Mouse (Mus musculus) gastrocnemius, adult 18-20 months (tissue): ENCODE data around the gene Tmem259. TPM values are rescaled to one million over a fixed set of nuclear protein-coding genes. Genes with fewer than 3 reads are reported as not detected.

Experiments used
- DNase-seq: peaks from one replicate; pipeline ENCODE4 v3.0.0; 2021; ENCODE audit warnings: low spot score
- long read RNA-seq, 2 experiments: library from polyadenylated mRNA; stranded (forward); transcript quantifications; one replicate each; pipeline ENCODE4 v2.0.0; 2021
- total RNA-seq, 2 experiments: library from RNA; stranded (reverse); gene quantifications; 2 replicates each; pipeline ENCODE4 v1.2.3; 2021

Gene Tmem259
- 10 to 100 TPM; 68.7 to 84.2 TPM for total RNA-seq
- long read RNA-seq, experiment 1, transcript Tmem259-201 (11 exons, 2,225 nt) = major isoform, 26 of 39 reads
- long read RNA-seq, experiment 1, partial matches to known transcripts = 6 of 39 reads
- long read RNA-seq, experiment 1, other reads (novel, unspliced or antisense) = 6 of 39 reads
- long read RNA-seq, experiment 2, transcript Tmem259-201 (11 exons, 2,225 nt) = major isoform, 24 of 50 reads
- long read RNA-seq, experiment 2, partial matches to known transcripts = 9 of 50 reads
- long read RNA-seq, experiment 2, other reads (novel, unspliced or antisense) = 15 of 50 reads

DNA sequence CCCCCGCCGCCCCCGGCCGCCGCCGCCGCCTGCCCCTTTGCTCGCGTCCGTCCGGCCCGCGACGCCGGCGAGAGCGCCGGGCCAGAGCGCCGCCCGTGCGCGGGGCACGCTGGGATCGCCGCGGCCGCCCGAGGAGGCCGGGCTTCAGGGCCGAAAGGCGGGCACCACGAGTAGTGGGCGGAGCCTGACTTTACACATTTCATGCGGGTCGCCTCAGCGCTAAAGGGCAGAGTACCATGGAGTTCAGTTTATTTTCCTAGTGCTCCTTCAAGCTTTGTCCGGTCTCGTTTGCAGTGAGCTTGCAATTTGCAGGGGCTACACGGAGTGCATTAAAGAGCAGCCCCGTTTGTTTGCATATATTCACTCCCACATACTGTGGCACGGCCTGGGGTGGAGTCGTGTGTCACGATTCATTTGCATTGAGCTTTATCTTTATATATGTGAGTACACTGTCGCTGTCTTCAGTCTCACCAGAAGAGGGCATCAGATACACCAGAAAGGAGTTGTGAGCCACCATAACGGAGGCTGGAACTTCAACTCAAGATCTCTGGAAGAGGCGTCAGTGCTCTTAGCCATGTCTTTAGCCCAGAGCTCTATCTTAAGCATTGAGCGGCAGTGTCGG is at the start of gene Tmem259:
Gene Tmem259 (minus strand): TSS at position 136 of the 622 bp plus-strand sequence.
- peak; percentile 85 for DNase-seq

- no peak for DNase-seq
Measured at GRCm38 (mm10) chr10:80032799-80033480, 48.8 kb upstream of the Tmem259 start.

- DNase-seq = no peak
Measured at GRCm38 (mm10) chr10:80030736-80031135, 46.6 kb upstream of the Tmem259 start.

GRCm38 (mm10) chr10:80030191-80030590 is 46.1 kb upstream of the Tmem259 start:
- no peak for DNase-seq

DNA sequence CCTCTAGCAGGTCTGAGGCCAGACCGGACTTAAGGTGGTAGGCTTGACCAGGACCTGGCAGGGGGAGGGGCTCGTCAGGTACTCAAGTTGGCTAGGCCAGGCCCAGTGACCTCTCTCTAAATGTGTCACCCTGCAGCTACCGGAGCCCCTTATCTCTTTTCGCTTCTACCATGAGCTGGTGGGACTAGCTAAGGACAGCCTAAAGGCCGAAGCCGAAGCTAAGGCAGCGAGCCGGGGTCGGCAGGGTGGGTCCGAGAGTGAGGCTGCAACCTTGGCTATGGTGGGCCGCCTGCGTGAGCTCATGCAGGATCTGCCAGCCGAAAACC is 44.4 kb upstream of the Tmem259 start:
- no peak for DNase-seq

DNA sequence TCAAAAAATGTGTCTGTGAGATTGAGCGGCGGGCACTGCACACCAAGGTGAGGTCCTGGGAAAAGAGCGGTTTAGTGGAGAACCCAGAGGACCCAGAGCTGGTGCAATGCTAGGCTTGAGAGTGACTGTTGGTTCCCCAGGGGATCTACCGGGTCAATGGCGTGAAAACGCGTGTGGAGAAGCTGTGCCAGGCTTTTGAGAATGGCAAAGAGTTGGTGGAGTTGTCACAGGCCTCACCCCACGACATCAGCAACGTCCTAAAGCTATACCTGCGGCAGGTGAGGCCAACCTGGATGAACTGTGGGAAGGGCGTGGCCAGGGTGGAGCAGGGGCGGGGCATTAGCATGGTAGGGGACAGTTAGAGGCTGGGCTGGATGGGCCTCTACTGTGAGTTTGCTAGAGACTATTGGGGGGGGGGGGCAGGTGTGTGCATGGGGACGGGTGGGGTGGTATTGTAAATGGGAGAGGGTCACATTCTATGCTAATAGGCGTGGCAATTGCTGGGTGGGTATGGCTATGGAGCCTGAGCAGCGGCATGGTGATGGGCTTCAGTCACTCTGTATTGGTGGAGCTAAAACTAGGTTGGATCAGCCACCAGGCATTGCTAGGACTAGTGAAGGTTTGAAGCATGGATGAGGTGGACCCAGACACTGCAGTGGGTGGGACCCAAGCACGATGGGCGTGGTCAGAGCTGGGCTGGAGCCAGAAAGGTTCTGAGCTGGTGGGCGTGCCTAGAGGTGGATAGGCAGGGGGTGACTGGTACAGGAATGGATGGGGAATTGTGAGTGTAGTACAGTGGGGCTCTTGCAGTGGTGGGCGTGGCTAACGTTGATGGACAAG is 43.8 kb upstream of the Tmem259 start:
- no peak for DNase-seq

DNA sequence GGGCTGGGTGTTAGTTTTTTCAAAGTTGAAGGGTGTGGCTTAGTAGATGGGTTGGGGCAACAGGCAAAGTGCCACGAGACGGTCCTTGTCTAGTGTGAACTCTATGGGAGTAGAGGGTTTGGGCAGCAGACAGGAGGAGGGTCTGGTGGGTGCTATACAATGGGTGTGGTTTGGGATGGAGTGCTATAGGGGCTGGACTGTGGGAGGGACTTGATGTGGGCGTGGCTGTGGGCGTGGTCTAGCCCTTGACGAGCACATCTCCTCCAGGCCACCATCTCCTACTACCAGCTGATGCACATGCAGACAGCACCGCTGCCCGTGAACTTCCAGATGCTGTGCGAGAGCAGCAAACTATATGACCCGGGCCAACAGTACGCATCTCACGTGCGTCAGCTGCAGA is 41.8 kb upstream of the Tmem259 start:
- no peak for DNase-seq

- no peak for DNase-seq
Measured at GRCm38 (mm10) chr10:80025463-80025862, 41.3 kb upstream of the Tmem259 start.

GRCm38 (mm10) chr10:80025044-80025347 is 40.9 kb upstream of the Tmem259 start:
- DNase-seq = no peak

DNA sequence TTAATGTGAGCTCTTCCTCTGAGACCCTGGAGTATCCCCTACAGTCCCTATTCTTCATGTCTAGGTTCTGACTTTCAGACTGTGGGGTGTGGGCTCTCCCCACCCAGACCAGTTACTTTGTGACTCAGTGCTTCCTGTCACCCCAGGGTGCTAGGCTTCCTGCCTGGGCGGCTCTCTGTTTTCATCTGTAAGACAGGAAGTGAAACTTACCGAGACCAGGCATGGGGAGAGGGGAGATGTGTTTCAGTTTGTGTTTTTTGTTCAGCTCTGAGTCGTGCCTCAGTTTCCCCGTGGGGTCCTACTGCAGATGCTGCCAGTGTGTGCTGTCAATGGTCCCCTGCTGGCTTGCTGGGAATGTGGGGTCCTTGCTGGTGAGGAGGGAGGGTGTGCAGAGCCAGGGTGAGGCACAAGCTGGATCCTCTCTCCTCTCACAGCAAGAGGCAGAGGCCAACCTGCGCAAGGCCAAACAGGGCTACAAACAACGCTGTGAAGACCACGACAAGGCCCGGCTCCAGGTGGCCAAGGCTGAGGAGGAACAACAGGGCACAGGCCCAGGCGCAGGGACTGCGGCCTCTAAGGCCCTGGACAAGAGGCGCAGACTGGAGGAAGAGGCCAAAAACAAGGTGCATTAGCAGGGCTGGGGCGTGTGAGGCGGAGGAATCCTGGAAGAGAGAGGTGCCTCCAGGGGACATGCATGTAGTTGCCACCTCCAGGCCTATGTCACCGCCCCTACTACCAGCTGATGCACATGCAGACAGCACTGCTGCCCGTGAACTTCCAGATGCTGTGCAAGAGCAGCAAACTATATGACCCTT is 40.3 kb upstream of the Tmem259 start:
- DNase-seq = no peak

DNA sequence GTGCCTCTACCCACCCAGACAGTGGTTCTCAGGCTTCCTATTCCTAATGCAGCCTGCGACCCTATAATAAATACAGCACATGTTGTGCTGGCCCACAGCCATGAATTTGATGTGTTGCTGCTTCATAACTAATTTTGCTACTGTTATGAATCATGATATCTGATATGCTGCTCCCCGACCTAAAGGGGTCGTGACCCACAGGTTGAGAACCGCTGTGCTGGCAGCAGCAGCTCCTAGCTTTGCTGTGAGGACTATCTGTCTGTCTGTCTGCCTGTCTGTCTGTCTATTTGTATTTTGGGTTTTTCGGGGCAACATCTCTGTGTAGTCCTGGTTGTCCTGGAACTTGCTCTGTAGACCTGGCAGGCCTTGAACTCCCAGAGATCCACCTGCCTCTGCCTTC is 39.6 kb upstream of the Tmem259 start:
- DNase-seq = no peak

GRCm38 (mm10) chr10:80022806-80023205 is 38.7 kb upstream of the Tmem259 start:
- no peak for DNase-seq

- no peak for DNase-seq
Measured at GRCm38 (mm10) chr10:80022164-80022563, 38.0 kb upstream of the Tmem259 start.

DNA sequence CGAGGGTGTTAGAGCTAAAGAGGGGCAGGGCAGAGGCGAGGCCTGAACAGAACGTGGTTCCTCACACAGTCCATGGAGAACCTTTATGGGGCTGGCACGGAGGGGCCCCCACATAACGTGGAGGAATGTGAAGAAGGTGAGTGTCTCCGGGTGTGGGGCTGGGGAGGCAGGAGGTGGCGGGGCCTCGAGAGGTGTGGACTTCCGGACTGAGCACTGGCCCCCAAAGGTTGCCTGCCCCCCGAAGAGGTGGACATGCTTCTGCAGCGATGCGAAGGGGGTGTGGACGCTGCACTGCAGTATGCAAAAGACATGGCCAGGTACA is 37.2 kb upstream of the Tmem259 start:
- no peak for DNase-seq

DNA sequence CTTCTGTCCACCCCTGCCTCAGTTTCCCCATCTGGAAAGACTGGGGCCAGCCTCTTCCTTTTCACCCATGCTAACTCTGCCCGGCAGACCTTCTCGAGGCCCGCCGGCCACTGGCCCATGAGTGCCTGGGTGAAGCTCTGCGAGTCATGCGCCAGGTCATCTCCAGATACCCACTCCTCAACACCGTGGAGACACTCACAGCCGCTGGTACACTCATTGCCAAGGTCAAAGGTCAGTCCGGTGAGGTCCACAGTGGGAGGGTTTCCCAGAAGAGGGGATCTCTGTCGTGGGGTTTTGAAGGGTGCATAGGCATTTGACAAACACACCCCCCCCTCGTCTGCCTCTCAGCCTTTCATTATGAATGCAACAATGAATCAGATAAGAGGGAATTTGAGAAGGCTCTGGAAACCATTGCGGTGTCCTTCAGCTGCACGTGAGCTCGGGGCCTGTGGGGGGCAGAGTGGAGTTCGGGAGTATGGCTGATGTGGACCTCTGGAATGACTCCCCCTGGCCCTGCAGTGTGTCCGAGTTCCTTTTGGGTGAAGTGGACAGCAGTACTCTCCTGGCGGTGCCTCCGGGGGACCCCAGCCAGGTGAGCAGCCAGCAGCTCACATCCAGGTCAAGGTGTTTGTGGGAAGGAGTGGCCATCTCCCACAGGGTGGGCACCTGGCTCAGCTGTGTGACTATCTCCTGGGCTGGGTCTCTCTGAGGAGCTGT is 36.6 kb upstream of the Tmem259 start:
- DNase-seq = no peak

DNA sequence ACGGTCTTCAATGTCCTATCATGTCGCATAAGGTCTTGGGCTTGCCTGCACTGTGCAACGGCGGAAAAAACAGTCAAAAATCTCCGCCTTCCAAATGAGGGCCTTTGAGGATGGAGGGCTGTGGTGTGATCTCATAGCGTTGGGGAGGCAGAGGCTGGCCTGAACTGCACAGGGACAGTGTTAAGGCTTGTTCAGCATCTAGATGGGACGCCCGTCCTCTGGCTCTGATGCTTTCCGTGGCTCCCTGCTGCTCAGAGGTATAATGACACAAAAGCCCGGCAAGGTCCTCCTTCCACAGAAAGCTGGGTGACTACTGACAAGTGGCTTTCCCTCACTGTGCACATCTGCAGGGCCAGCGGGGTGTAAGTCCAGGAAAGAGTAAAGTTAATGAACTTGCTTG is 36.1 kb upstream of the Tmem259 start:
- no peak for DNase-seq

DNA sequence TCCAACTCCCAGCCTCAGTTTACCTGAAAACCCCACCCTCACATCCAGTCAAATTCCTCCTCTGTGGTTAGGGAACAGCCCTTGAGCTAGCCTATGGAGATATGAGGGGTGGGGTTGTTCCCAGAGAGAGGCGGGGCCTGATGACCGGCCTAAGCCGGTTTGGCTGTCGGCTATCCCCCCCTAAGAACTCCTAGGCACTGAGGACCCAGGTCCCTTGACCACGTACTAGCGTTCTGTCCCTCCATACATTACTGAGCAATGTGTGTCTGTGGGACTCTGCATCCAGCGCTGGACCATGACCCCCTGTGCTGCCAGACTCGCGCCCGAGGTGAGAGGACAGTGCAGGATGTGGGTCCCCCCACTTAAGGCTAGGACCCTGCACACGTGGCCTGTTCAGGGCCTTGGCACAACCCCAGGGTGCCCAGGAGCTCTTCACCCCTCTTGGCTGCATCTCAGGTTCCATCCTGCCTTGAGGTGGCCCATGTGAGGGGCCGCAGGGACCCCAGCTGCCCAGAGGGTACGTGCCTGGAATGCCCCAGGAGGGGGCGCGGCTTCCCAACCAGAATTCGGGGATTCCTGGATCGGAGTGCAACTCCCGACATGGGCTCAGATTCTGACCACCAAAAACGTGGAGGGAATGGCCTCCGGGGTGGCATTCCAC is 35.5 kb upstream of the Tmem259 start:
- no peak for DNase-seq

DNA sequence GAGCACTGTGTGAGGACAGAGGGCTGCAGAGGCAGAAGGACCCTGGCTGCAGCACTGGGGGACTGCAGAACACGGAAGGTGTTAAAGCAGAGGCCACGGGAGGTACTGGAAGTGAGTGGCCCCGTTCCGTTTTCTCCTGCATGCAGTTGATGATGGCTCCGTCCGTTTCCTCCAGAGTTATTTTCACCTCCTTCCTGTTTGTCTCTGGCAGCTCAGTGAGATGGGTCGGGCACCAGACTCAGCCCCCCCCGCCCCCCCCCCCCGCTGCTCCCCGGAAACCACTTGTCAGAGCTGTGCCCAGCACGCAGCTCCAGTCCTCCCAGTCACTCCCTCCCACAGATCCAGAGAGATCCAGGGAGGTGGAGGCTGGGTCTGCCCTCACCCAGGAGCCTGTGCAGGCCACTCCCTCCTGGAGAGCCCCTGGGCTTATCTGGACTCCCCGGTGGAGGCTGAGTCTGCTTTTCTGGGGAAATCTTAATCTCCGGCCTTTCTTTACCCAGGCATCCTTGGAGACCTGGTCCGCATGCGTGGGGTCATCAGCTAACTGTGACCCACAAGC is 34.7 kb upstream of the Tmem259 start:
- DNase-seq = no peak

GRCm38 (mm10) chr10:80017771-80018170 is 33.6 kb upstream of the Tmem259 start:
- DNase-seq = no peak

DNA sequence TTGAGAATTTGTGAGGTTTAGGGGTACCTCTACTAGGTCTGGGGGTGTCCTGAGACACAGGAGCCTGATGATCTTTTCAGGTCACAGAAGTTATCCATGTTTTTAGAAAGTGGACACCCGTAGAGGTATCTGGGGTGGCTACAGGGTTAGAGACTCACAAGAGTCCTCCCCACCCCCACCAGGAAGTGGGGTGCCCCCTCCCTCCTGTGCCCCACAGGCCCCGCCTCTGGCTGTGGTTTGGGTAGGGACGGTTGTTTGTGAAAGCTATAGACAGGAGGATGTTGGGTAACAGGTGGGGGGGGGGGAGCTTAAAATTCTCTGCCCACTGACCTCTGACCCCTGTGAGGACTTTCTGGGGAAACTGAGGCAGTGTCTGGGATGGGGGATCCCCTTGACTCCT is 33.2 kb upstream of the Tmem259 start:
- DNase-seq = no peak
